Mouse (Mus musculus) heart, adult 8-10 months (tissue): ENCODE measurements at regions not wholly inside any gene's neighbourhood (a gene's known extent, or its start where the extent isn't known, plus 50 kb on each side); places are given as distances from the start of the nearest gene placed in this dataset.

Experiments
- DNase-seq: peaks from one replicate; pipeline ENCODE4 v3.0.0; 2022; ENCODE audit warnings: low spot score

DNA sequence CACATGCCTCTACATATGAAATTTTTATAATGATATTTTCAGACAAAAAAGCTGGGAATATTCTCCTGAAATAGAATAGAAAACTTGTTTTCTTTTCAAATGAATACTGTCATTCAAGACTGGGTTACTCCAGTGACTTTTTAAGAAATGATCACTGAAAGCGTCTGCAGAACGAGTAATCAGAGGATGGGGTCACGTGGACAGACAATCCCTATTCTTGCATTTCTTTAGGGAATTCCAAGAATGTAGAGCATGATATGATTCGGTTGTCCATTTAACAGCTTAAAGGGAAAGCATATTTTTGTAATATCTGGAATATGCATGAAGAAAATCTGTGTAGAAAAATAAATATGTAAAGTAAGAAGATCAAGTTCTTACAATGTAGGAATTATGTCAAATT, 65.6 kb downstream of the 4933402N22Rik start:
- DNase-seq = no peak

DNA sequence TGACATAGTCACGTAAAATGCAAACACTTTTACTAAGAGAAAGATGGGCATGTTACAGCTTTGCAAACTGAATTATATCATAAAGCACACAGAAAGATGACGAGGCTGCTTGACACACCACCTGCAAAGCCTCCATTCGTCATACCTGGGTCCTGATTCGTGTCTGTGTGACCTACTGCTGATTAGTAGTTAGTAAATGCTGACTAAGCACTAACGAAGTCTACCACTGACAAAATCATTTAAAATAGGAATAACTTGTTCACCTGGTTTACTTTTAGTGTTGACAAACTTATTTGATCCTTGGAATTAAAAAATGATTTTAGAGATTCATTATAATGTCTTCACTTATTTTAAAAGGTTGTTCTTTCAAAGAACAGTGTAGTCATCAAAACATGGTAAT, 71.3 kb downstream of the 4933402N22Rik start:
- no peak for DNase-seq

DNA sequence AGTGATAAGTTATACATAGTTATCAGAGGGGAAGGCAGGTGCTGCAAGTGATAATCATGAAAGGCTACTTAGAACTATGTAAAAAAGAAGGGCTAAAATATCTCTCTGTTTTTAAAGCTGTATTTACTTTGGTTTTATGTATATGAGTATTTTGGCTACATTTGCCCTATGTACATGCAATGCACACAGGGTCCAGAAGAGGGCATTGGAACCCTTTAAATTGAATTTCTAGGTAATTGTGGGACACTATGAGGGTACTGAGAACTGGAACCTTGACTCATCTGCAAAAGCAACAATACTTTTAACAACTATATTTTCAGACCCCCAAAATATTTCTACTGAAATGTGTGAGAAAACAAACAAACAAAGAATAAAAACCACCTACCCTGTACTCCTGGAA, 82.9 kb downstream of the 4933402N22Rik start:
- no peak for DNase-seq

DNA sequence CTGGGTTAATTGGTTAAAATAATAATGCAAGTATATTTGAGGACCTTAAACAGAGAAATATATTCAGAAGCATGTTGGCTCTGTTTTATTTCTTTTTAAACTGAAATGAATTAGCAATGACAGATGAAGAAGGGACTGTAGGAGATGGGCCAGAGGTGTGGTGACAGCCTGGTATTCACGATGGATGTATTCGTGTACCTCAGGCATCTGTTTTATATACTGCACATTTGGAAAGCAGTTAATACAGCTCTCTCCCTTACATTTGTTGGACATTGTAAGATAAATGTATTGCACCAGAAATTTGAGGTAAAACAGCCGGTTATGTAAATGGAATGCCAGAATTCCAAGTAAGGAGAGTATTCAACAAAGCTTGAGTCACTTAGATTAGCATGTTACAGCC, 88.6 kb downstream of the 4933402N22Rik start:
- no peak for DNase-seq

DNA sequence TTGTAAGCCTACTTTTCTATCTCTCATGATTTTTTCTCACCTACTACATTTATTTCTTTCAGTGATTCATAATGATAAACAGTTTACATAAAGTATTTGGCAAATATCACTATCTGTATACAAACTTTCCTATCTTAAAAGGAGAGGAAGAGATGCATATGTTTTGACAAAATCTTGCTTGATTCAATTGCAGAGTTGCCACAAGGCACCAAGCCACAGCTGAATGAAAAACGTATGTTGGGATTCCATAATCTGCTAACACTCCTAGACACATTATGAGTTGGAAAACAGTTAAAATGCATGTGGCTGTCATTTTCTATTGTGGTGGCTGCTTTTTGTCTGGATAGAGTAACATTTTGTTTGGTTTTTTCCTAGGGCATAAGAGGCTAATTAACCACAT, 98.5 kb downstream of the 4933402N22Rik start:
- DNase-seq = no peak

DNA sequence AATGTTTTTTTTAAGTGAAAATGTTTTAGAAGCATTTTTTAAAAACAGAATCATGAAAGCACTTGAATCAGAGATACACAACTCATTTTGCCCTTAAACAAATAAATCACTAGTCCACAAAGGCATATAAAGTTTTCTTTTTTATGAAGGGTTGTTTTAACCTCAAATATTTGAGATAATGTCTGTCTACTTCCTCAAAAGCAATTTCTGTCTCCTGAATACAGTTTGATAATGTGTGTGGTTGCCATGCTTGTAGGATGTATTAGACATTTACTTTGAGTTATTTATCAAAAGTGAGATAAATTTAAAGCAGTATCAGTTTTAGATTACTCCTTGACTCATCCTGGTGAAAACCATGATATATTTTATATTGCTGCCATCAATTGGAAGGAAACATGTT, 102.6 kb downstream of the 4933402N22Rik start:
- DNase-seq = no peak

DNA sequence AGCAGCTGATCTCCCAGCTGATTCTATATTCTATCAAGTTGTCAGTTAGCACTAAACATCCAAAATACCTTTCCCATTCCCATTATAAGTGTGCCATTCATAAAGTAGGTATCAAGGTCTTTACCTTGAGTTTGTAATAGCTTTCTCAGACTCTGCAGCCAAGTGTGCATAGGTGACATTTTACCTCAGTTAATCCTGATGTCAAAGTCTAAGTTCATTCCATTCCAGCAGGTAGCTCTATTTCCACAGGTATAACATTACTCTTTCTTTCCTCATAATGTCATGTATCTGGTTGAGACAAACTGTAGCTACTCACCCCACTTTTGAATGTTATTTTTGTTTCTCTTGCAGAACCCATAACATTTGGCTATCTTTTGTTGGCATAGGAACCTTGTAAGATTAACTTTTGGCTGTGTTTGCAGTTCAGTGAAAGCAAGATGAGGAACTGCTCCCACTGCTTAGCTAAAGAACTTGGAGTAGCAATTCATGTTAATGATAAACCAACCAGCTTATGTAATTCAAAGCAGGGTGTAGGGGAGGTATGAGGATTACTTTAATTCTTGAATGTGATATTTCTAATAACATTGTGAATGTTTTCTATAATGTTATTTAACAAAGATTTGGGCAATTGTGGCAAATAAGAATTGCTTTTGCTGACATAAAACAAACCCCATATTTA, 107.0 kb downstream of the 4933402N22Rik start:
- no peak for DNase-seq

DNA sequence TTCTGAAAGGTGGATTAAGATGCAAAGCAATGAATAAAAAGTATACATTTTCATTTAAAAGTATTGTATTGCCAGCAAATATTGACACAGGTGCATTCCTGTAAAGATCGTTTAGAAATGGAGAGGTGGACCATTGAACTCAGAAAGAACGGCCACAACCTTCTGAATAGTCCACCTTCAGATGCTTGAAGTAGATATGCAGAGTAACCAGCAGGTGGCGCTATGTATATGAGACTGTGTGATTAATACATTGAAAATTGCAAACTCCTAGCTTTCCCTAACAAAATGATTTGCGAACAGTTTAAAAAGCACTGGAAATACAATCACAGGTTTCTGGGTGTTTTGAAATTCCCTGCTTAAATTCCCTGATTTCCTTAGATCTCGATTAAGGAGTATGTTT, 112.2 kb downstream of the 4933402N22Rik start:
- DNase-seq = peak; percentile 32

DNA sequence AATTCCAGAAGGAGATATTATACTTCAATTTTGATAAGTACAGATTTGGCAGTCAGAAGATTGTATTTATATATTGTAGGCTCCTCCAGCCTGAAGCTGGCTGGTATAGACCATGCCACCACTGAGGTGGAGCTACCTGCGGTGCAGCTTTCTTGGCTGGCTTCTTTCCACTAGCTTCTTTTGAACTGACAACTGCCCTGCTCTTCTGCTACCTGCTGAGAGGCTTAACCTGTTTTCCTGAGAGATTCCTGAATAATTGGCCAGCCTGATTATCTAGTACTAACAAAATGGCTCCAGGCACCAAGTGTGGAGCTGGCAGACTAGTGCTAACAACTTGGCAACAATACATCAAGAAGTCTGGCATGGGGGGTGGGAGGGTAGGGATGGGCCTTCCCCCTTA, 132.0 kb downstream of the 4933402N22Rik start:
- no peak for DNase-seq

DNA sequence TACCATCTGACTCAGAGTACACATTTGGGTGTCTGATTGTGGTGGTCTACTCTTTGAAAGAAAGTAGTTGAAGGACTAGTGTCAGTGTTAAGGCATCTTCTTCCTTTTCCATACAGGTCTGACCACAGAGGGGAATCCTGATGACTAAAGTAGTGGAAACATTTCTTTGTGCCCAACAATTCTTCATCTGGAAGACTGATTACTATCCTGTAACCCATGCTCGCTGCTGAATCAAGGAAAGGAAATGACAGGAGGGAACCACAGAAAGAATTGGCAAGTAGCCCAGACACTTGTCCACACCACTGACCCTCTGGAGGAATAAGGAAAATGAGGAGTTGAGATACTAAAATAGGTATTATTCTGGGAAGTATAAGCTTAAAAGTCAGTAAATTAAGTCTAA, 162.3 kb downstream of the 4933402N22Rik start:
- no peak for DNase-seq

DNA sequence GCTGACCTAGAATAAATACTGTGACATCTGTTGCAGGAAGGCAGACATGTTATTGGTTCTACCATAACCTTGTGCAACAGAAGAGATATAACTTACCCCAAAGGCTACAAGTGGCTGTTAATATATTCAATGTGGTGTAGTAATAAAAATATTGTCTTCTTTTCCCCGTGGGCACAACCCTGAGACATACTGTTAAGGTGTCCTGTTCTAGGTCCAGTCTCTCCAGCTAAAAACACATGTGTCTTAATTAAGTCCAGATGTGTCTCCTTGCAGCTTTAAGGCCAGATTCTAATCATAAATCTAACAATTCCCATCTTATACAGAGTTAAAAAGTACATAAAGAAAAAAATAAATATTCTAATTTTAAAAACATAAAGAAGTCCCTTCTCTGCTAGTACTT, 175.8 kb downstream of the 4933402N22Rik start:
- DNase-seq = no peak

DNA sequence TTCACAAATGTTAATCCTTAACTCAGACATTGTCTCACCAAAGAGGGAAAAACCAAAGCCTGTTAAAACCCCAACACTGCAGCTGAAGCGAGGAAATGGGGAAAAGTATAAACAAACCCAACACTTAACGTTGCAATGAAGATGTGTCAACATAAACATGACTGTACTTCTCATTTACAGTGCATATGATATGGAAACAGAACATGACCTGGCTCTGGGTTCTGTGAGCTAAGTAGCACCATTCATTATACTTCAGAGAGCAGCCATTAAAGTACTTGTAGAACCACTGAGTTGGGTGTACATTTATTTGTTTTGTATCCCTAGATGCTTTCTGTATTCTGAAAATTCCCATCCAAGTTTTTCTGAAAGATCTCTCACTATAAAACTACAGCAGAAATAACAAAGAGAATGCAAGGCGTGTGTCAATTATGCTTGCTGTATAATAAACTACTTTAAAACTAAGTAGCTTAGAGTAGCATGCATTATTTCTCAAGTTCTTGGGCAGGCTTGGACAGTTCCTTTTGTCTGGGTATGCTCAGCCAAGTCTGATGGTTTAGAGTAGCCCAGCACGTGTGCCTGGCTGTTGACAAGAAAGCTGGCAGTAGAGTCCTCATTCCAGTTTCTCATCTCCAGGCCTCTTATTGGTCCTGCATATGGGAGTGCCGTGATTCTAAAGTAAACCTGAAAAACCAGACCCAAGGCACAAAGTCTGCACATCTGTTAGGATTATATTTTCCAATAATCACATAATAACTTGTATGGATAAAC, 198.9 kb downstream of the 4933402N22Rik start:
- no peak for DNase-seq

DNA sequence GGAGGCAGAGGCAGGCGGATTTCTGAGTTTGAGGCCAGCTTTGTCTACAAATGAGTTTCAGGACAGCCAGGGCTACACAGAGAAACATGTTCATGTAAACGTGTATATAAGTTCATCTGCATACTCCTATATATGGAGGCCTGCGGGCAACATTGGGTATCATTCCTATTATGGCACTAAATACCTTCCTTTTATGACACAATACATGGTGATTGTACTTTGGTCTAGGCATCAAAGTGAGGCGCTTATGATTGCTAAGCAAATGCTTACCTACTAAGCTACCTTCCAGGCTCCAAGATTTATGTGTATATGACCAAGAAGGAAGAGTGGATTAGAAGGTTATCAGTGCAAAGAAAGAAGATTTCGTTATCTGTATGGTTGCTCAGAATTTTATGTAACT, 207.1 kb downstream of the 4933402N22Rik start:
- no peak for DNase-seq

DNA sequence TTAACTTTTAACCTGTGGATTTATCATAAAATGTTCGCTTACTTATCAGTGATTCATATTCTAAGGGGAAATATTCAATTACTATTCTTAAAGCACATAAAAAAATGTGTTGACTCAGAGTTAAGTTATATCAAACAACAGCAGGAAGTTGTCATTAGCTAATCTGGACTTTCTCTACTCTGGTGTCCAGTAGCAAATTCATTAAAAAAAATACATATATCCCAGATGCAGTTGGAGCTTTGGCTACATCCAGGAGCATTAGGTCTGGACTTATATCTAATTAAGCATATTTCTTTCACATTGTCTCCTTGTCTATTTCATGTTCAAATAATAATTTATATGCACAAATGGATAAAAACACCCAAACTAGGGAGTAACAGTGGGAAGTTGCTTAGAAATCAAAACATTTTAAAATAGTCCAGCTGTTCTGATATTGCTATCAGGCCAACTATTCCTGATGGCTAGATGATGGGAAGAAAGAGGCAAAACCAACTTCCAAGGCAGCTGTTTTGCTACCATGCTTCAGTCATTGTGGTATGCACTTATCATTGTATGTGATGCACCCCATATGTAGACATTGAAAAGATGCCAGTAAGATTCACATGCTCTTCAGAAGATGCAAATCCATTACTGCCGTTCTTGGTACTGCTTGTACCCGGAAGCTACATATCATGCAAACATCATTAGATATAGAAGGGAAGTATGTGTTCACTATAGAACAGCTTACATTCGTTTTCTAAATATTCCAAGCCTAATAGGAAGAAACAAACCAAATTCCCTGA, 209.8 kb downstream of the 4933402N22Rik start:
- no peak for DNase-seq

DNA sequence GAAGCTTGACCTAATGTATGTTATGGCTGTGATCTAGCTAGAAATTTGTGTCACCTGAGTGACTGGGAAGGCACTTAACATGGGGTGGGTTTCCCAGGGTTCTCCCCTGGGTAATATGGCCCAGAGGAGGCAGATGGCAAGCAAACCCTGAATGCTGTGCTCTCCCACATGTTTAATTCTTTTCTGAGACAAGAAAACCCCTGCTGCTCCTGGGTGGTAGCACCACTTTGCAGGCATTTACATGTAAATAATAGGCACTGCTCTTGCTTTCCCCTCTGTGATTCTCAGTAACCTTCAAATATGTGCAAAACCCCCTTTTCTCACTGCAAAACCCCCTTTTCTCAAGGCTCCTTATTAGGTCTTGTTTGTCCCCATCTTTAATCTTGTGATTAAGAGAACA, 221.1 kb downstream of the 4933402N22Rik start:
- no peak for DNase-seq

DNA sequence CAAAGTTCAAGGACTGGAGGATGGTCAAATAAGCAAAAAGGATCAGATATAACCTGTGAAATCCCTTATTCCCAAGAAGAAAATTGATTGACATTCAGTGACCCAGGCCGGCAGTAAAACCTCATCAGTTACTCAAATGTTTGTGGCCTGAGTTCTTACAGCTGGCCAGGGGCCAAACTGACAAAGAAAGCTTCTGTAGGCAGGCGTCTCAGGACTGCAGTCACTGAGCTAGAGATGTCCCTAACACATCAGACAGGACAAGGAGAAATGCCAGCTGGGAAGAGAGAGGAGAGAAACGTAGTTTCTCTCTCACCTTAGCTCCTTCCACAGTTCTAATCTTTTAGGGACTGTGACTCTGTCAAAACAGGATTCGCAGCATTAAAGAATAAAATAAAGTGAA, 229.9 kb upstream of the Sema3d start:
- no peak for DNase-seq

DNA sequence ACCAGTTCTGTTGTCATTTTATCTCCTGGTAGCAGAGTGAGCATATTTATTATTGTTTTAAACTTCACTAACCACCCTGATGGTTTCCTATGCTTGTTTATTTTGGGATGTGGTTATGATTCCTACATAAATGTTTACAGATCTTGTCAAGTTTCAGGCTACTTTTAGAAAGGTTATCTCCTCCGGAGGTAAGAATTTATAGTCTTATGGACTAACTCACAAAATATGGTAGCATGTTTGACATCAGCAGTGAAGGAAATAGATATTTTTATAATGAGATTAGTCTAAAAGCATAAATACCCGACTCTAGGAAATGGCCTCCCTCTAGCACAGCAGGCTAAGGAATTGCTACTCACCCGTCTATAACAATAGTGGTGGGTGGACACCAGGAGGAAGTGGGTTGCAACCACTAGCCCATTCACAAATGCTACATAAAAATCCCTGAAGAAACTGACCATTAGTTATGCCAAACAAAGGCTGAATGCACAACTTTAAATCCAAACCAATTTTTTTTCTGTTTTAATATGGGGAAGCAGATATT, 228.6 kb upstream of the Sema3d start:
- DNase-seq = no peak

DNA sequence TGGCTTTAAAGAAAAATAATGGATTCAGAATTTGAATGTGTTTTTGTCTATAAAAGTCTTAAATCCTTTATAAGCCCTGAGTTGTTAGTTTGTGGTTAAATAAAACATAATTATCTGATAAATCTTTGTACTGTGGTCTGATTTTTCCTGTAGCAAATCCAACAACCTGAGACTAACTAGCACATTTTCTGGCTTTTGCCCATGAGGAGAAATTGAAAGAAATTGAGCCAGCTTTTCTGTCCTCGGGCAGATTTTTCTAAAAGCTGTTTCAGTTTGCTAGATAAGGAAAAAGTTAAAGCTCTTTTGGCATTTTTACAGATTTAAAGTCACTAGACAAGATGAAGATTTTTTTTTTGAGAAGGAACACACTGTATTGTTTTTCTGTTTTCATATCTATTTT, 191.5 kb upstream of the Sema3d start:
- DNase-seq = no peak

DNA sequence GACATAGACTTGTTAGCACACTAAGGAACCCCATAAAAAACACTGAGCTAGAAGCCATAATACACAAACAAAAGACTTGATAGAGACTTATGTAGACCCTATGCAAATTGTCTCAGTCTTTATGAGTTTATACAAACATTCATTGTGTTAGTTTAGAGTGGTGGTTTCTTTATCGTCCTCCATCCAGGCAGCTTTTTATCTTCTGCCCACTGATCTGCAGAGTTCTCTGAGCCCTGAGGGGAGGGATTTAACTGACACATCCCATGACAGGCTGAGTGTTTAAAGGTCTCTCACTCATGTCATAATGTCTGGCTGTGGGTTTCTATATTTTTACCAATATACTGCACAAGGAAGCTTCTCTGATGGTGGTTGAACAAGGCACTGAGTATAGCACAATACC, 175.7 kb upstream of the Sema3d start:
- DNase-seq = no peak

DNA sequence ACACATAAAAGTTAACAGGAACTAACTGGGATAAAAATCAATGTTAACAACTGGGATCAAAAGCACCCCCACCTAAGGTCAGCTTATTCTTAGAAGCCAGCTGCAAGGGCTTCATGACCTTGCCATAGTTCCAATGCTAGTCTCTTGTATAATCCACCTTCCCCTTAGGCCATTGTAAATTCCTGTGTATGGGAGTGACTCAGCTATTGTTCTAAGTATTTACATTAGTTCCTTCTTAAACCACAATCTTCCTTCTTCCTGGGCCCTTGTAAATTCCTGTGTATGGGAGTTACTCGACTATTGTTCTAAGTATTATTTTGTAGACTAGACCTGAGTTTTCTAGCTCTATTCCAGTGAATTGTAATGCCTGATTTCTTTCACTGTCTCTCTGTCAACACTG, 173.6 kb upstream of the Sema3d start:
- no peak for DNase-seq

DNA sequence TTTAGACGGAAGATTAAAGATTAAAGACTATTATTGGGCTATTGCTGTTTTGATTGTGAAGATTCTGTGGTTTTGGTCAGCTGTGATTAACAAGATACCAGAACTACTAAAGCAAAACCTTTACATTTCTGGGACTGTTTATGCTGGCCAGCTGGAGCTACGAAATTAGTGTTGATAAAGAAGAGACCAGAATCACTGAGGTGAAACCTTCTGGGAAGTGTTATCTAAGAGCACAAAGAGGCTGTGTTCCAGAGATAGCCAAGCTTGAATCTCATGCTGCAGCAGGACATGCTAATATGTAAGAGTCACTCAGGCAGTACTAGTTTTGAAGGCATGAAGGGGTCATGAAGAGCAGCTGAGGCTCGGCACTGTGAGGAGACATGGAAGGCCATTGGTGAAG, 169.7 kb upstream of the Sema3d start:
- no peak for DNase-seq

DNA sequence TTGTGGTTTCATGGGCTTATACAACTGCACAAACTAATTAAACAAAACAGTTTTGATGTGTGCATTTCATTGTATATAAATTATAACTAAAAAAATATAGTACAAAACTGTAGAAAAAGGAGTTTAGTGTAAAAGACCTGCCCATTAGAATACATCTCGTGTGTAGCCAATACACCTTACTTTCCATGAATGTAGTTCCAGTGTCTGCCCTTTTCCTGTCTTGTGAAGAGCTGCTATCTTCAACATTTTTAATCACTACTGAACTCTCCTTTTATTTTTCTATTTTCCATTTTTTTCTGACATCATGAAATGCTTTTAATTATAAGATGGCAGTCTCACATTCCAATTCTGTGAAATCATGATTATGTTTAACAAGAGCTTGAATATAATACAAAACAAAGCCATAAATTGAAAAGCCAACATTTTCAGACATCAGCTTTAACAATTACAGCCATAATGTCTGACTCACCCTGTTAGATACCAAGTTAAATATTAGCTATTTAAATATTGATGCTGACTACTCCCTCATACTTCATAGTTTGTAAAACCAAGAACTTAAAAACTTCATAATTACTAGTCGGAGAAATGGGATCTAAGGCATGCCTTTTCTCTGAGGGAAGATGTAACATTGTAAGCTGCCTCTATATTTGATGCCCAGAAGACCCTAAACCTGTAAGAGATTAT, 163.6 kb upstream of the Sema3d start:
- no peak for DNase-seq
